Mouse (Mus musculus): ENCODE measurements around the gene P4htm.

Gene P4htm

DNA sequence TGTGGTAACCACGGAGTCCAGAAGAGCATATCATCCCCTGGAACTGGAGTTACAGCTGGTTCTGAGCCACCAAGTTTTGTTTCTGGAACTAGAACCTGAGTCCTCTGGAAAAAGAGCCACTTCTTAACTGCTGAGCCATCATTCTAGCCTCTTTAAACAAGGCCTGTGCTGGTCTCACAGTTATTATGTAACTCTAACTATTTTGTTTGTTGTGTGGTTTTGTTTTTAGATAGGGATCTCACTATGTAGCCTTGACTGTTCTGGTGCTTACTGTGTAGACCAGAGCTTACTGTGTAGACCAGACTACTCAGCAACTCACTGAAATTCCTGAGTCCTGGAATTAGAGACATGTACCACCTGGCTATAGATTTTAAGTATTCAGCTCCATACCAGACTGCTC, 50.6 kb downstream of the P4htm start:
- no peak for DNase-seq (ENCODE audit: extremely low spot score, low spot score)

DNA sequence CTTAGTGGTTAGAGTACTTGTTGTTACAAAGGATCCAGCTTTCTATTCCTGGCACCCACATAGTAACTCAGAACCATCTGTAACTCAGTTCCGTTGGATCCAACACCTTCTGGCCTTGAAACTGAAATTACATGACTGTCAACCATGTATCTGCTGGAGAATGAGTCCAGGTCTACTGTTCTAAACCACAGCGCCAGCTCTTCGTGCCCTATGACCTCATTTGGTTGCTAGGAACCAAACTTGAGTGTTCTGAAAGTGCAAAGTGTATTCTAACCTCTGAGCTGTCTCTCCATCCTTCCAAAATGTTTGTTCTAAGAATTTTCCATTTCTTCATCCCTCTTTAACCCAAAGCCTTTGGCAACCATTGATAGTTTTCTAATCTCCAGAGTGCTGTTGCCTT, 51.5 kb downstream of the P4htm start:
- no peak for DNase-seq (ENCODE audit: extremely low spot score, low spot score)

DNA sequence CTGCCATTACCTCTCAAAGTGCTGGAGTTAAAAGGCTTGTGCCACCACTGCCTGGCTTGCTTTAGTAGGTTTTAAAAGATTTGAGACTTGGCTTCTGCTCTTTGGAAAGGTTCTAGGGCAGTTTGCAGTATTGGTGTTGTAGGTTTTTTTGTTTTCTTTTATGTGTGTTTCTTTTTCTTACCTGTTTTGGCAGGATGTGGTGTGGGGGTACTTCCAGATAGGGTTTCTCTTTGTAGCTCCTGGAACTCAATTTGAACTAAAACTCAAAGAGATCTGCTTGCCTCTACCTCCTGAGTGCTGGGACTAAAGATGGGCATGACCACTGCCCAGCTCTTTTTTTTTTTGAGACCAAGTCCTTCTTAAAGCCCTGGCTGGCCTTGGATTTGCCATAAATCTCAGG, 56.6 kb downstream of the P4htm start:
- DNase-seq (ENCODE audit: extremely low spot score, low spot score) = no peak

GRCm38 (mm10) chr9:108531496-108531895, 66.0 kb downstream of the P4htm start:
- no peak for DNase-seq (ENCODE audit: extremely low spot score, low spot score)

GRCm38 (mm10) chr9:108530954-108531353, 66.5 kb downstream of the P4htm start:
- DNase-seq (ENCODE audit: extremely low spot score, low spot score) = no peak

Data from neural tube, embryonic 10.5 days (tissue).